Mouse (Mus musculus) E14TG2a.4 (cell line): ENCODE data around the gene Pgpep1l.

Experiments
- CTCF ChIP-seq: conservative IDR thresholded peaks from 2 replicates; pipeline ENCODE4 v1.5.1; 2014; ENCODE audit warnings: low read length
- NANOG ChIP-seq: IDR thresholded peaks from 2 replicates; pipeline ENCODE4 v1.6.1; 2014; ENCODE audit warnings: borderline replicate concordance, low read length, mixed read lengths
- POU5F1 ChIP-seq: IDR thresholded peaks from 2 replicates; pipeline ENCODE4 v1.6.1; 2014; ENCODE audit warnings: low read length, borderline replicate concordance

GRCm38 (mm10) chr7:68199609-68200008, 64.4 kb downstream of the Pgpep1l start:
- no peak for TF ChIP-seq CTCF
- no peak for TF ChIP-seq NANOG
- no peak for TF ChIP-seq POU5F1
